In genomic region chr11:119048133-119048510, GRCm38 (mm10) we compare ENCODE assay signal across 9 mouse cellular contexts. TPM values are rescaled to one million over a fixed set of nuclear protein-coding genes. Genes with fewer than 3 reads are reported as not detected.
DNase-seq lines count a peak whose midpoint lies in the region; ATAC-seq and TF ChIP-seq lines count a peak whose summit lies in the region.
"Had no signal": no experiment of that assay in that cellular context is flagged by ENCODE, and none has a peak within 500 bp of the region (broad histone marks: within the 10 kb centered on the region; RNA-seq: fewer than 3 reads in every experiment).

No protein-coding gene starts in this region.

- no peak overlapping the region for H3K9ac ChIP-seq in kidney, embryonic 14.5 days (ENCODE audit: low read depth, low read length)
- no peak overlapping the region for H3K9ac ChIP-seq in forebrain, embryonic 16.5 days (replicated peaks; ENCODE audit: low read depth, low read length)
- H3K9ac ChIP-seq in midbrain, embryonic 12.5 days (replicated peaks): no peak overlapping the region

- H3K27ac ChIP-seq in kidney, embryonic 14.5 days (ENCODE audit: low read depth, low read length): no peak overlapping the region
- H3K27ac ChIP-seq in forebrain, embryonic 16.5 days (ENCODE audit: low read length): no peak overlapping the region
- H3K27ac ChIP-seq in midbrain, embryonic 12.5 days (replicated peaks): no peak overlapping the region
- no peak overlapping the region for H3K27ac ChIP-seq in layer of hippocampus, adult 2 months
- H3K27ac ChIP-seq: macrophage had no signal

- peaks cover 99% of the 10 kb centered on the region for H3K27me3 ChIP-seq in kidney, embryonic 14.5 days (ENCODE audit: control insufficient read depth, insufficient read depth, low read length)
- H3K27me3 ChIP-seq in forebrain, embryonic 16.5 days (replicated peaks; ENCODE audit: control insufficient read depth, insufficient read depth, low read length): peaks cover 81% of the 10 kb centered on the region
- peaks cover 100% of the 10 kb centered on the region for H3K27me3 ChIP-seq in midbrain, embryonic 12.5 days

- ATAC-seq in kidney, embryonic 14.5 days (ENCODE audit: low FRiP score, low TSS enrichment): no peak
- no peak for ATAC-seq in forebrain, embryonic 16.5 days
- ATAC-seq in midbrain, embryonic 12.5 days (ENCODE audit: low FRiP score, low read depth): no peak
- ATAC-seq in granulocyte monocyte progenitor cell, adult 5-6 weeks (replicated peaks; ENCODE audit: poor library complexity, severe bottlenecking): no peak

- H3K4me3 ChIP-seq in kidney, embryonic 14.5 days (ENCODE audit: low read length): no peak overlapping the region
- no peak overlapping the region; the same call in 1 of the 2 replicates for H3K4me3 ChIP-seq in forebrain, embryonic 16.5 days (replicated peaks; ENCODE audit: low read length)
- peak overlapping the region; percentile 13 for H3K4me3 ChIP-seq in midbrain, embryonic 12.5 days
- H3K4me3 ChIP-seq in layer of hippocampus, adult 2 months: no peak overlapping the region

- no peak for TF ChIP-seq CTCF in layer of hippocampus, adult 2 months (conservative IDR thresholded peaks at IDR 0.05)

- under 1% methylated on average over 13 of the region's 13 CpGs for WGBS in kidney, embryonic 14.5 days
- WGBS in forebrain, embryonic 16.5 days: 0% methylated on average over 13 of the region's 13 CpGs
- WGBS in midbrain, embryonic 12.5 days: 1% methylated on average over 13 of the region's 13 CpGs

- H3K4me1 ChIP-seq in kidney, embryonic 14.5 days (ENCODE audit: control insufficient read depth, insufficient read depth, low read length): peaks cover 32% of the 10 kb centered on the region
- H3K4me1 ChIP-seq in forebrain, embryonic 16.5 days (replicated peaks; ENCODE audit: control insufficient read depth, insufficient read depth, low read length): peaks cover 46% of the 10 kb centered on the region
- H3K4me1 ChIP-seq in midbrain, embryonic 12.5 days: peaks cover 54% of the 10 kb centered on the region

- H3K4me2 ChIP-seq in kidney, embryonic 14.5 days (replicated peaks; ENCODE audit: low read depth, low read length): no peak overlapping the region
- peak overlapping the region; percentile 14; the same call in 1 of the 2 replicates for H3K4me2 ChIP-seq in forebrain, embryonic 16.5 days (ENCODE audit: low read length)
- H3K4me2 ChIP-seq in midbrain, embryonic 12.5 days (replicated peaks): peak overlapping the region; percentile 60

- no peaks in the 10 kb centered on the region for H3K36me3 ChIP-seq in kidney, embryonic 14.5 days (ENCODE audit: control insufficient read depth, insufficient read depth, low read length)
- no peaks in the 10 kb centered on the region for H3K36me3 ChIP-seq in forebrain, embryonic 16.5 days (ENCODE audit: control insufficient read depth, insufficient read depth)
- H3K36me3 ChIP-seq in midbrain, embryonic 12.5 days: no peaks in the 10 kb centered on the region

- H3K9me3 ChIP-seq in kidney, embryonic 14.5 days (ENCODE audit: control insufficient read depth, low read length): no peaks in the 10 kb centered on the region
- no peaks in the 10 kb centered on the region for H3K9me3 ChIP-seq in forebrain, embryonic 16.5 days (ENCODE audit: control insufficient read depth, low read length)
- H3K9me3 ChIP-seq in midbrain, embryonic 12.5 days: no peaks in the 10 kb centered on the region

- DNase-seq in kidney, adult 18-20 months: peak; percentile 33
- DNase-seq in MN1 (ENCODE audit: low spot score): peak; percentile 27
- DNase-seq in thymus, postnatal 10 days (ENCODE audit: low spot score in 2 of 2): no peak
- no peak for DNase-seq in layer of hippocampus, adult 2 months (ENCODE audit: low spot score in 2 of 2)

RNA-seq across cellular contexts. Expression of gene Cbx8, which starts 7.4 kb away (rescaled TPM):
- 7.8 and 10.9 TPM in 2 replicates for polyA plus RNA-seq in kidney, embryonic 14.5 days (2014; fragmentation: Nextera tagmentation; extraction: Ambion mirVana)
- 12.3 and 13.4 TPM in 2 replicates for polyA plus RNA-seq in forebrain, embryonic 16.5 days (2015; fragmentation: Nextera tagmentation; extraction: Ambion mirVana)
- polyA plus RNA-seq in midbrain, embryonic 12.5 days (2016; fragmentation: Nextera tagmentation; extraction: Ambion mirVana): 12.1 and 15.1 TPM in 2 replicates
- 3.6 TPM in 2 replicates for total RNA-seq in granulocyte monocyte progenitor cell, adult 5-6 weeks (2014; fragmentation: Nextera tagmentation)
- total RNA-seq in granulocyte monocyte progenitor cell, adult 5-6 weeks (2017): 1.5 and 3.2 TPM in 2 replicates
- total RNA-seq in layer of hippocampus, adult 2 months (2021): 10 to 100 TPM; 10.2 to 11.3 TPM

RNA-seq across cellular contexts. Expression of gene Cbx2, which starts 25.4 kb away (rescaled TPM):
- polyA plus RNA-seq in kidney, embryonic 14.5 days (2014; fragmentation: Nextera tagmentation; extraction: Ambion mirVana): 19.9 and 38.2 TPM in 2 replicates
- polyA plus RNA-seq in forebrain, embryonic 16.5 days (2015; fragmentation: Nextera tagmentation; extraction: Ambion mirVana): 24.9 and 26.7 TPM in 2 replicates
- 81.0 and 86.0 TPM in 2 replicates for polyA plus RNA-seq in midbrain, embryonic 12.5 days (2016; fragmentation: Nextera tagmentation; extraction: Ambion mirVana)
- total RNA-seq in granulocyte monocyte progenitor cell, adult 5-6 weeks (2014; fragmentation: Nextera tagmentation): 0.88 and 5.0 TPM in 2 replicates
- 2.1 and 2.6 TPM in 2 replicates for total RNA-seq in granulocyte monocyte progenitor cell, adult 5-6 weeks (2017)
- 1 to 10 TPM; 2.9 to 3.1 TPM for total RNA-seq in layer of hippocampus, adult 2 months (2021)

RNA-seq across cellular contexts. Expression of gene Cbx4, which starts 37.9 kb away (rescaled TPM):
- 4.9 and 8.3 TPM in 2 replicates for polyA plus RNA-seq in kidney, embryonic 14.5 days (2014; fragmentation: Nextera tagmentation; extraction: Ambion mirVana)
- 18.1 and 18.5 TPM in 2 replicates for polyA plus RNA-seq in forebrain, embryonic 16.5 days (2015; fragmentation: Nextera tagmentation; extraction: Ambion mirVana)
- 12.4 and 15.2 TPM in 2 replicates for polyA plus RNA-seq in midbrain, embryonic 12.5 days (2016; fragmentation: Nextera tagmentation; extraction: Ambion mirVana)
- 15.8 and 18.8 TPM in 2 replicates for total RNA-seq in granulocyte monocyte progenitor cell, adult 5-6 weeks (2014; fragmentation: Nextera tagmentation)
- 27.4 and 38.2 TPM in 2 replicates for total RNA-seq in granulocyte monocyte progenitor cell, adult 5-6 weeks (2017)
- total RNA-seq in layer of hippocampus, adult 2 months (2021): 10 to 100 TPM; 53.7 to 60.4 TPM

Comparison
In these comparisons a context has a peak if more than half of its experiments do, and no peak if none do; other contexts are left out.
1. DNase-seq: peak in kidney, adult 18-20 months (single experiment) and MN1 (single experiment); none in thymus, postnatal 10 days (0 of 2) and layer of hippocampus, adult 2 months (0 of 2).